Mouse (Mus musculus) liver, adult 2 months (tissue): ENCODE measurements at regions not wholly inside any gene's neighbourhood (a gene's known extent, or its start where the extent isn't known, plus 50 kb on each side); places are given as distances from the start of the nearest gene placed in this dataset.

ENCODE experiments used
- DNase-seq: peaks from one replicate; pipeline ENCODE4 v3.0.0-alpha.2; 2011; ENCODE audit warnings: low read depth, low spot score; ENCODE audit errors: extremely low read depth
- H3K27ac ChIP-seq: fragments of 200-500 bp; replicated peaks from 2 replicates; pipeline ENCODE4 v1.5.1; 2012; ENCODE audit warnings: low read depth, mild to moderate bottlenecking, control low read depth, inconsistent platforms, low read length; ENCODE audit not compliant: insufficient read depth
- H3K27me3 ChIP-seq: fragments of 200-500 bp; 2 replicates; pipeline ENCODE4 v1.6.1; 2012; ENCODE audit warnings: mild to moderate bottlenecking, moderate library complexity, low read length, inconsistent platforms; ENCODE audit not compliant: control insufficient read depth, insufficient read depth
- H3K36me3 ChIP-seq: fragments of 200-500 bp; 2 replicates; pipeline ENCODE4 v1.6.1; 2012; ENCODE audit warnings: low read length, inconsistent platforms; ENCODE audit not compliant: control insufficient read depth, insufficient read depth
- H3K4me1 ChIP-seq: fragments of 200-500 bp; 2 replicates; pipeline ENCODE4 v1.6.1; 2011; ENCODE audit warnings: low read length; ENCODE audit not compliant: control insufficient read depth, insufficient read depth
- H3K4me3 ChIP-seq: fragments of 200-500 bp; 2 replicates; pipeline ENCODE4 v1.5.1; 2011; ENCODE audit warnings: low read depth, mild to moderate bottlenecking, control low read depth, low read length, moderate library complexity; ENCODE audit not compliant: insufficient read depth
- H3K79me2 ChIP-seq: fragments of 200-500 bp; 2 replicates; pipeline ENCODE4 v1.6.1; 2012; ENCODE audit warnings: inconsistent platforms, mild to moderate bottlenecking, low read length, moderate library complexity; ENCODE audit not compliant: control insufficient read depth, insufficient read depth
- H3K9ac ChIP-seq: fragments of 200-500 bp; 2 replicates; pipeline ENCODE4 v1.6.1; 2012; ENCODE audit warnings: low read depth, mild to moderate bottlenecking, control low read depth, inconsistent platforms, low read length
- CTCF ChIP-seq: fragments of 200-500 bp; IDR thresholded peaks from 2 replicates; pipeline ENCODE4 v1.5.1; 2011; ENCODE audit warnings: low read depth, low read length, control low read depth
- POLR2A ChIP-seq: fragments of 200-500 bp; IDR thresholded peaks from 2 replicates; pipeline ENCODE4 v1.6.1; 2011; ENCODE audit warnings: low read length, control low read depth; ENCODE audit not compliant: insufficient read depth; ENCODE audit errors: extremely low read depth
- WGBS: fragments of 180-500 bp; shearing (Covaris S2); methylation state at CpG from one replicate; pipeline ENCODE4 v1.1.7; 2018; 5-methylcytosine and 5-hydroxymethylcytosine counted together

DNA sequence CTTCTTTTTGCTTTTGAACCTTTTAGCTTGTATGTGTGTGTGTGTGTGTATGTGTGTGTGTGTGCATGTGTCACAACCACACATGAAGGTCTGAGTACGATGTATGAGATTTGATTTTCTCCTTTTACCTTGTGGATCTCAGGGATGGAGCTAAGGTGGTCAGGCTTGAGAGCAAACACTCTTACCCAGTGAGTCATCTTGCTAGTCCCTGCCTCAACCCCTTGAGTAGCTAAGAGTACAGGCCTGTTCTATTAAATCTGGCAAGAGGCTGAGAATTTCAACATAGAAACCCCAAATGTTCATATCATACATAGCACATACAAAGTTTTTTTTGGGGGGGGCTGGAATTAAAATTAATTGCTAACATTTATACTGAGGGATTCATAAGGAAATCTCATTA lies 104.4 kb downstream of the Ppp4r2 start:
- Histone ChIP-seq H3K9ac (no peak overlapping the region), H3K79me2 (no peaks in the 10 kb centered on the region), H3K4me1 (no peaks in the 10 kb centered on the region), H3K4me3 (no peak overlapping the region), H3K27ac (no peak overlapping the region), H3K36me3 (no peaks in the 10 kb centered on the region), H3K27me3 (no peaks in the 10 kb centered on the region)
- WGBS, result 93% methylated on average over 1 of the region's 1 CpGs
- no peak for TF ChIP-seq POLR2A
- no peak for TF ChIP-seq CTCF
- no peak for DNase-seq

DNA sequence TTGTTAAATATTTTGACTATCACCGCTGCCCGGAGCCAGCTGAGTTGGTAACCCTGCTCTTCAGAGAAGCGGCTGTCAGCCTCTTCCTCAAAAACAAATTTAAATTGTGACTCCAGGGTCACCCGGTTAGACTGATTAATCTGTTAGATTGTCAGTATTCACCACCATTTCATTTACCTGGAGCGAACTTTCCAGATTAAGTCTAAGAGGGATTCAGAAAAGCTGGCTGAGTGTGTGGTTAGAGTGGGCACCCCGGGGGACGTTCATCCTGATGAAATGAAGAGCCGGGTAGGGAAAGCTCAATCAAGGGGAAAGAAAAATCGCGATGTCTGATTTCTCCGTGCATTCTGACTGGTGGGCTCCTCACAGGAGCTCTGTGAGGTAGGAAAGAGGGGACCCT lies 105.0 kb downstream of the Ppp4r2 start:
- Histone ChIP-seq H3K9ac (no peak overlapping the region), H3K36me3 (no peaks in the 10 kb centered on the region), H3K4me3 (no peak overlapping the region), H3K79me2 (no peaks in the 10 kb centered on the region), H3K4me1 (no peaks in the 10 kb centered on the region), H3K27me3 (no peaks in the 10 kb centered on the region), H3K27ac (no peak overlapping the region)
- TF ChIP-seq CTCF (no peak), POLR2A (no peak)
- 75% methylated on average over 11 of the region's 11 CpGs for WGBS
- DNase-seq, result no peak

- Histone ChIP-seq H3K4me3 (no peak overlapping the region), H3K27me3 (no peaks in the 10 kb centered on the region), H3K4me1 (no peaks in the 10 kb centered on the region), H3K36me3 (no peaks in the 10 kb centered on the region), H3K79me2 (no peaks in the 10 kb centered on the region), H3K9ac (no peak overlapping the region), H3K27ac (no peak overlapping the region)
- DNase-seq, result no peak
- TF ChIP-seq POLR2A (no peak), CTCF (no peak)
- WGBS, result 75% methylated on average over 12 of the region's 12 CpGs
Measured at GRCm38 (mm10) chr6:100939042-100939441, 105.6 kb downstream of the Ppp4r2 start.

GRCm38 (mm10) chr6:100939766-100940165 lies 106.3 kb downstream of the Ppp4r2 start:
- Histone ChIP-seq H3K9ac (no peak overlapping the region), H3K36me3 (no peaks in the 10 kb centered on the region), H3K27ac (no peak overlapping the region), H3K4me3 (no peak overlapping the region), H3K4me1 (no peaks in the 10 kb centered on the region), H3K27me3 (no peaks in the 10 kb centered on the region), H3K79me2 (no peaks in the 10 kb centered on the region)
- no peak for DNase-seq
- TF ChIP-seq CTCF, result no peak
- no peak for TF ChIP-seq POLR2A
- WGBS, result 81% methylated on average over 5 of the region's 5 CpGs

DNA sequence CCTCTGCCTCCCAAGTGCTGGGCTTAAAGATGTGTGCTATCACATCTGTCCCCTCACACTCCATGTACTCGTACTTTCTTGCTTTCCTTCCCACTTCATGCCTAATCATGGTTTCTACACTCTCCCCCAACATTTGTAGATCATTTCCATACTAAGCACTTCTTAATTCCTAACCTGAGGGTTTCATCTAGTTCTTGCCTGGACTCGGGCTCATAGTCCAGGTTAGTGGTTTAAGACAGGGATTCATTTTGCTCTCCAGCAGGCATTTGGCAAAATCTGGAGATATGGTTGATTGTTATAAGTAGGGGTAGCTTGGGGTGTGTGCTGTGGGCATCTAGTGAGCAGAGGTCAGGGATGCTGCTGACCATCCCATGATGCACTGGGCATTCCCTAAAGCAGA lies 108.3 kb downstream of the Ppp4r2 start:
- WGBS, result 65% methylated on average over 2 of the region's 2 CpGs
- DNase-seq, result no peak
- Histone ChIP-seq H3K4me1 (no peaks in the 10 kb centered on the region), H3K9ac (no peak overlapping the region), H3K79me2 (no peaks in the 10 kb centered on the region), H3K27me3 (no peaks in the 10 kb centered on the region), H3K27ac (no peak overlapping the region), H3K36me3 (no peaks in the 10 kb centered on the region), H3K4me3 (no peak overlapping the region)
- TF ChIP-seq CTCF (no peak), POLR2A (no peak)

DNA sequence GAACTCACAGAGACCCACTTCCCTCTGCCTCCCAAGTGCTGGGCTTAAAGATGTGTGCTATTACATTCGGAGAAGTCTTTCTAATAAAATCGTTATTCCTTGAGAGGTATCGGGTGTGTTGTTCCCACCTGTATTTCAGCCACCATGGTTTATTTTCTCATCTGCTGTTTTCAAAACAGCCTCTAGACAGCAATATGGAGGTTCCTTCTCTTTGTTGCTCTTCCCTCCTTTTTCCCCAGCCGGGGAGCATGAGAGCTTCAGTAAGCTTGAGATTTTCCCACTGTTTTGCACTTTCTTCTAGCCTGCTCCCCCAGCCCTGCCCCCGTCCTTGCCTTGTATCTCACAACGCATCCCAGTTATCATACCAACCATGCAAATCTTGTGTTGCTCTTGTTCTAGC lies 109.5 kb downstream of the Ppp4r2 start:
- H3K36me3 ChIP-seq, result no peaks in the 10 kb centered on the region
- no peak for TF ChIP-seq POLR2A
- TF ChIP-seq CTCF, result no peak
- 83% methylated on average over 6 of the region's 6 CpGs for WGBS

More for the DNA sequence above, 109.5 kb downstream of the Ppp4r2 start:
- Histone ChIP-seq H3K27ac (no peak overlapping the region), H3K79me2 (no peaks in the 10 kb centered on the region), H3K9ac (no peak overlapping the region), H3K4me3 (no peak overlapping the region), H3K27me3 (no peaks in the 10 kb centered on the region), H3K4me1 (no peaks in the 10 kb centered on the region)
- DNase-seq, result no peak
